Mouse (Mus musculus): ENCODE results near the gene Eci3. TPM values are rescaled to one million over a fixed set of nuclear protein-coding genes. Genes with fewer than 3 reads are reported as not detected.
"Not testable (repeated sequence)": the region's sequence is repeated elsewhere in the genome, so short reads cannot be mapped to it uniquely, and the experiment has no call there.

Eci3 gene
- polyA plus RNA-seq, 1 experiment from 2014 or later, result 1.1 TPM

DNA sequence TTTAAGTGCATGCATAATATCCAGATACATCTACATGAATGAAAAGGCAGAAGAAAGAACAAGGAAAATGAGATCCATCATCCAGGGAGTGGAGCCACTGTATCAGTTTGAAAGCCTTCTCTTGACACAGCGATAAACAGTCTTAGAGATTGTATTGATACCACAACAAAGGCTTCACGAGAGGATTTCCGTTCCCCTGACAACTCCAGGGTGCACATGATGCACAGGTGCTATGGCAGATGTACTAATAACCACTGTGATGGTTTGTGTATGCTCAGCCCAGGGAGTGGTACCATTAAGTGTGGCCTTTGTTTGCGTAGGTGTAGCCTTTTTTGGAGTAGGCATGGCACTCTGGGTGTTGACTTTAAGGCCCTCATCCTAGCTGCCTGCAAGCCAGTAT is 6.7 kb downstream of the Eci3 start:
- no peak for DNase-seq (ENCODE audit: low spot score)
- H3K27me3 ChIP-seq (ENCODE audit: control insufficient read depth, insufficient read depth, low read length), result no peaks in the 10 kb centered on the region
- H3K36me3 ChIP-seq (replicated peaks; ENCODE audit: control insufficient read depth, insufficient read depth), result no peaks in the 10 kb centered on the region
- ATAC-seq (ENCODE audit: low FRiP score), result no peak
- no peaks in the 10 kb centered on the region for H3K4me1 ChIP-seq (replicated peaks; ENCODE audit: control insufficient read depth, insufficient read depth, low read length)
- H3K27ac ChIP-seq, result no peak overlapping the region
- no peak overlapping the region for H3K4me2 ChIP-seq (replicated peaks)
- H3K9ac ChIP-seq, result no peak overlapping the region
- H3K9me3 ChIP-seq (ENCODE audit: control insufficient read depth, low read length), result no peaks in the 10 kb centered on the region
- H3K4me3 ChIP-seq (replicated peaks; ENCODE audit: low read length), result no peak overlapping the region
- 83% methylated on average over 4 of the region's 4 CpGs for WGBS

DNA sequence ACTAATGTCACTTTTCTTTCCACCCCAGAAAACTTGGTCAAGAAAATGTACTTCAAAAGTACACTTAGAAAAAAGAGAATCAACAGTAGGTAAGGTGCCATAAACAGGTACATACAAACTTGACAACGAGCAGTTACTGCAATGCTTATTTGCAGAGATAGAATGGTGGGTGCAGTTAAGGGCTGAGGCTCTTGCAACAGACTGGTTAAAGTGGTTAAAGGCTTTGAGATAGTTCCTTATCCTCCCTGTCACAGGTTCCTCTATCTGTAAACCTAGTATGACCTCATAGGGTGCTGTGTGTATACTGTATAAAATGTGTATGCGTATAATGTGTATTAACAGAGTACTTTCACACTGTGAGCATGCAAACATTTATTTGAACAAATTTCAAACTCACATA is 12.2 kb downstream of the Eci3 start:
- H3K27me3 ChIP-seq (ENCODE audit: control insufficient read depth, insufficient read depth, low read length); H3K9ac ChIP-seq; H3K27ac ChIP-seq; DNase-seq (ENCODE audit: low spot score); H3K9me3 ChIP-seq (ENCODE audit: control insufficient read depth, low read length); H3K4me1 ChIP-seq (replicated peaks; ENCODE audit: control insufficient read depth, insufficient read depth, low read length); ATAC-seq (ENCODE audit: low FRiP score); H3K36me3 ChIP-seq (replicated peaks; ENCODE audit: control insufficient read depth, insufficient read depth); H3K4me2 ChIP-seq (replicated peaks); H3K4me3 ChIP-seq (replicated peaks; ENCODE audit: low read length): not testable (repeated sequence)
- WGBS, result 100% methylated on average over 2 of the region's 2 CpGs

- no peaks in the 10 kb centered on the region for H3K36me3 ChIP-seq (replicated peaks; ENCODE audit: control insufficient read depth, insufficient read depth)
- H3K27ac ChIP-seq, result no peak overlapping the region
- no peak overlapping the region for H3K9ac ChIP-seq
- no peak overlapping the region for H3K4me3 ChIP-seq (replicated peaks; ENCODE audit: low read length)
- H3K4me2 ChIP-seq (replicated peaks), result no peak overlapping the region
- H3K9me3 ChIP-seq (ENCODE audit: control insufficient read depth, low read length), result no peaks in the 10 kb centered on the region
- no peaks in the 10 kb centered on the region for H3K27me3 ChIP-seq (ENCODE audit: control insufficient read depth, insufficient read depth, low read length)
- DNase-seq (ENCODE audit: low spot score), result no peak
- no peaks in the 10 kb centered on the region for H3K4me1 ChIP-seq (replicated peaks; ENCODE audit: control insufficient read depth, insufficient read depth, low read length)
- no peak for ATAC-seq (ENCODE audit: low FRiP score)
Measured at GRCm38 (mm10) chr13:34942370-34942769, 21.2 kb downstream of the Eci3 start.

DNA sequence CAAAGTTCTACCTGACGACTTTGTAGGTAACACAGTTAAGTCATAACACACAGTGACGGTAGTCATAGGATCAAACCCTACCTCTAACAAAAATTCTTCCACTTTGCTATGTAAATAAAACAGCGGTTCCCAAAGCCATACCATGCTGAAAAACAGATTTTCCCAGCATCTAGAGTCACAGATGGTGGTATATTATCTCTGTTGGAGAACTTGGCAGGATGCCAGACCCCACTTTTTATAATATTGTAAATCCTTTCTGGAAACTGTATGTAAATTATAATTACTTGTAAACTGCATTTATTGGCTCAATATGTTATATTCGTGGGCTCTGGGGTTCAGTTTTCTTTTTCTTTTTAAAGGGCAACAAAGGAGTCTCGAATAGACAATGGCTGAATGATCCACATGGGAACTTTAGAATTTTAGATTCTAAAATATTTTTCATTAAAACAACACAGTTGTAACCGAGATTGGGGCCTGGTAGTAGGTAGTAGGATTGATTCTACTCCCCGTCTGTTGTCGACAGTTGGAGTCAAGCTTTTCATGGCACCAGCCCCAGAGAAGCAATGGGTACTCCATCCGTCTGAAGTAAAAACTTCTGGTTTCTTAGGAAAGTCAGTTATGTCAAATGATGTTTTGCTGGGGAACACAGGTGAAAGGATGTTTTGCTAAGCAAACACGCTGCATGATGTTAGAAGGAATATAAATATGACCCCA is 28.5 kb downstream of the Eci3 start:
- 71% methylated on average over 10 of the region's 10 CpGs for WGBS
- H3K4me3 ChIP-seq (replicated peaks; ENCODE audit: low read length), result no peak overlapping the region
- ATAC-seq (ENCODE audit: low FRiP score) (no peak), DNase-seq (ENCODE audit: low spot score) (no peak)
- no peak overlapping the region for H3K27ac ChIP-seq
- H3K4me2 ChIP-seq (replicated peaks), result no peak overlapping the region
- no peaks in the 10 kb centered on the region for H3K9me3 ChIP-seq (ENCODE audit: control insufficient read depth, low read length)
- H3K27me3 ChIP-seq (ENCODE audit: control insufficient read depth, insufficient read depth, low read length), result no peaks in the 10 kb centered on the region
- no peaks in the 10 kb centered on the region for H3K36me3 ChIP-seq (replicated peaks; ENCODE audit: control insufficient read depth, insufficient read depth)
- H3K9ac ChIP-seq, result no peak overlapping the region
- no peaks in the 10 kb centered on the region for H3K4me1 ChIP-seq (replicated peaks; ENCODE audit: control insufficient read depth, insufficient read depth, low read length)

- Histone ChIP-seq H3K27ac (no peak within 1 kb of the TSS), H3K4me3 (replicated peaks; ENCODE audit: low read length) (no peak within 1 kb of the TSS), H3K36me3 (replicated peaks; ENCODE audit: control insufficient read depth, insufficient read depth) (no peaks in the 10 kb centered on the region), H3K27me3 (ENCODE audit: control insufficient read depth, insufficient read depth, low read length) (no peaks in the 10 kb centered on the region), H3K9me3 (ENCODE audit: control insufficient read depth, low read length) (no peaks in the 10 kb centered on the region), H3K4me1 (replicated peaks; ENCODE audit: control insufficient read depth, insufficient read depth, low read length) (no peaks in the 10 kb centered on the region), H3K4me2 (replicated peaks) (no peak within 1 kb of the TSS), H3K9ac (no peak within 1 kb of the TSS)
- ATAC-seq (ENCODE audit: low FRiP score), result no peak
- 85% methylated on average over 4 of the region's 4 CpGs for WGBS
- no peak for DNase-seq (ENCODE audit: low spot score)
Measured at GRCm38 (mm10) chr13:34924210-34924609, 39.4 kb downstream of the Eci3 start, which contains the start of the genes Fam217a and 4933417A18Rik. TSS of gene Fam217a (minus strand) at chr13:34924310. TSS of gene 4933417A18Rik (plus strand) at chr13:34924409.

- H3K4me1 ChIP-seq (replicated peaks; ENCODE audit: control insufficient read depth, insufficient read depth, low read length), result peaks cover 6% of the 10 kb centered on the region; the same call in 1 of the 2 replicates
- ATAC-seq (ENCODE audit: low FRiP score), result peak; percentile 46; the same call in 1 of the 2 replicates
Measured at GRCm38 (mm10) chr13:34916520-34917167, 47.0 kb downstream of the Eci3 start.

DNA sequence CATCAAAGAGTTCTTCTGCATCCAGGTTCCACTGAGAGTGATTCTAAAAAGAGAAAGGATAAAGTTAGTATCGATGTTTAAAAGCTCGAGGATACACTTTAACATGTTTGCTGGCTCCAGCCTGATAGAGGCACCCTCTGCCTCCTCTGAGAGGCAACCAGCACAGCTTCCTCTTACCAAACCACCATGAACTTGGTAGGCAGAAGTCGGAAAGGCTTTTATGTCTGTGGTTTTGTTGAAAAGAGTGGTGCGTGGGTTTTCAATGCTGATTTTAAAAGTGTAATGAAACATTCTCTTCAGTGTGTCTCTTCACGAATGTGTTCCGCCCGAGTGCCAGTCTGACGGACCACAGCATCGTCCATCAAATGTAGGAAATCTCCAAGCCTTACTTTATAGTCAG is 49.0 kb downstream of the Eci3 start:
- Histone ChIP-seq H3K9ac (no peak overlapping the region), H3K27me3 (ENCODE audit: control insufficient read depth, insufficient read depth, low read length) (no peaks in the 10 kb centered on the region), H3K27ac (no peak overlapping the region), H3K4me2 (replicated peaks) (no peak overlapping the region), H3K4me1 (replicated peaks; ENCODE audit: control insufficient read depth, insufficient read depth, low read length) (peaks cover 6% of the 10 kb centered on the region; the same call in 1 of the 2 replicates), H3K9me3 (ENCODE audit: control insufficient read depth, low read length) (no peaks in the 10 kb centered on the region), H3K36me3 (replicated peaks; ENCODE audit: control insufficient read depth, insufficient read depth) (no peaks in the 10 kb centered on the region), H3K4me3 (replicated peaks; ENCODE audit: low read length) (no peak overlapping the region)
- WGBS, result 81% methylated on average over 9 of the region's 9 CpGs
- ATAC-seq (ENCODE audit: low FRiP score) (no peak), DNase-seq (ENCODE audit: low spot score) (no peak)

More at GRCm38 (mm10) chr13:34916520-34917167, 47.0 kb downstream of the Eci3 start:
- no peaks in the 10 kb centered on the region for H3K27me3 ChIP-seq (ENCODE audit: control insufficient read depth, insufficient read depth, low read length)
- H3K4me3 ChIP-seq (replicated peaks; ENCODE audit: low read length), result peak overlapping the region; percentile 23
- DNase-seq (ENCODE audit: low spot score), result no peak
- no peak overlapping the region for H3K27ac ChIP-seq
- 28% methylated on average over 37 of the region's 37 CpGs for WGBS
- peak overlapping the region; percentile 50 for H3K4me2 ChIP-seq (replicated peaks)
- H3K9me3 ChIP-seq (ENCODE audit: control insufficient read depth, low read length), result no peaks in the 10 kb centered on the region
- no peaks in the 10 kb centered on the region for H3K36me3 ChIP-seq (replicated peaks; ENCODE audit: control insufficient read depth, insufficient read depth)
- peak overlapping the region; percentile 29; the same call in 1 of the 2 replicates for H3K9ac ChIP-seq

Other genes starting within 250 kb of the Eci3 start
- not detected in 2 replicates for gene Fam50b, start 229.0 kb downstream of the Eci3 start, polyA plus RNA-seq (2014; fragmentation: Nextera tagmentation; extraction: Ambion mirVana)
- 65.1 and 71.7 TPM in 2 replicates for gene Prpf4b, start 88.5 kb downstream of the Eci3 start, polyA plus RNA-seq (2014; fragmentation: Nextera tagmentation; extraction: Ambion mirVana)
- gene Fam217a, start 39.5 kb downstream of the Eci3 start, polyA plus RNA-seq (2014; fragmentation: Nextera tagmentation; extraction: Ambion mirVana), result 0.67 and 1.4 TPM in 2 replicates
- gene 4933417A18Rik, start 39.4 kb downstream of the Eci3 start, polyA plus RNA-seq (2014; fragmentation: Nextera tagmentation; extraction: Ambion mirVana), result not detected in 2 replicates
- 114 and 116 TPM in 2 replicates for gene Eci2, start 63.3 kb upstream of the Eci3 start, polyA plus RNA-seq (2014; fragmentation: Nextera tagmentation; extraction: Ambion mirVana)